Mouse (Mus musculus): ENCODE results near the gene Gm20518.

Gm20518 gene

DNA sequence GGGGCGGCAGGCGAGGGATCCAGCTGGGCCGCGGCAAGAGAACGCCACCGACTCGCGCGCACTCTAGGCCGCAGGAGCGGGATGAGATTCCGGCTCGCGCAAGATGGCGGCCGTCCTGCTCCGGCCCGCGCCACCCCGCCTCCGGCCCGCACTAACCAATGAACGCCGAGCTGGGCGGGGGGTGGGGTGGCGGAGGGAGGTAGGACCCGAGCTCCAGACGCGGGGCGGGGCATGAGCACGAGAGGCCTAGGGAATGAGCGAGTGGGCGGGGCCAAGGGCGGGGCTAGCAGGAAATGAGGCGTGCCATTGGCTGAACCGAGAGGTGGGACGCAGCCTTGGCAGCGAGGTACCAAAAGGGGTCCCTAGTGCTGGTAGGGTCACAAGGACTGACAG is at the start of gene Gm20518:
Gm20518 (minus strand) TSS at position 105 of the 393 bp plus-strand sequence.
- DNase-seq (ENCODE audit: low read depth, low spot score): peak; percentile 97

GRCm38 (mm10) chr16:17939255-17939751 is 47.8 kb upstream of the Gm20518 start:
- no peak for DNase-seq (ENCODE audit: low read depth, low spot score)

GRCm38 (mm10) chr16:17938821-17939220 is 47.4 kb upstream of the Gm20518 start:
- DNase-seq (ENCODE audit: low read depth, low spot score): no peak

- DNase-seq (ENCODE audit: low read depth, low spot score): no peak
Observed at GRCm38 (mm10) chr16:17938187-17938586, 46.7 kb upstream of the Gm20518 start.

- DNase-seq (ENCODE audit: low read depth, low spot score): no peak
Observed at GRCm38 (mm10) chr16:17936776-17937175, 45.3 kb upstream of the Gm20518 start.

DNA sequence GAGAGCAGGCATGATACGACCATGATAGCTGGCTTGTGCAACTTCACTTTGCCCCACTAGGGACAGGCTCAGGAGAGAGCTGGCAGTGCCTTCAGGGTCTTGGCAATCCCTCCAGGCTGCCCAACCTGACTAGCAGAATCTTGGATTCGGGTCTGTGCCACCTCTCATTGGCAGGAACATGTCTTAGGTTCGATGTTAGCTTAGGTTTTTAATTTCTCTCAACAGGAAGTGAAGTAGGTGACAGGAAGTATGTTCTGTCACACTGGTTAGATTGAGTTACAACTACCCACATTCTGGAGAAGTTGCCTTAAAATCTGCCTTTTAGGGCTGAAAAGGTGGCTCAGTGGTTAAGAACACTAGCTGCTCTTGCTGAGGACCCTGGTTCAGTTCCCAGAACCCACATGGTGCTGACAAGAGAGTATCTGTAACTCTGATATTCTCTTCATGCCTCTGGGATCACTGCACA is 43.0 kb upstream of the Gm20518 start:
- no peak for DNase-seq (ENCODE audit: low read depth, low spot score)

- DNase-seq (ENCODE audit: low read depth, low spot score): no peak
Observed at GRCm38 (mm10) chr16:17933594-17934444, 42.3 kb upstream of the Gm20518 start.

- DNase-seq (ENCODE audit: low read depth, low spot score): no peak
Observed at GRCm38 (mm10) chr16:17931906-17932460, 40.5 kb upstream of the Gm20518 start.

DNA sequence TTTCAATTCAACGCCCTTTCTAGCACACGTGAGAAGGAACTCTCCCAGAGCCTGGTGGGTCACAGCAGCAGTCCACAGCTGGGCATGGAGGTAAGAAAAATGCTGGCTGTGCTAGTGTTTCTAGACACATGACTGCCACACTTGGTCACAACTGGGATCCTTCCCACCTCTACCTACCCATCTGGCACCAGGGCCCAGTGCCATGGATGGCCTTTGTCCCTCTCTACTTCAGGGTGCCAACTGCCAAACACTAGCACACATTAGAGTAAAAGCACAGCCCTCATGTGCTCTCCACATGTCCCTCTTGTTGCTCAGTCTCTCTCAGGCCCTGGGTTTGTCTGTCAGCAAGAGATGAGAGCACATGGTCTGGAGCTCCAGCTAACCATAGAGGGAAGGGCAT is 38.2 kb upstream of the Gm20518 start:
- no peak for DNase-seq (ENCODE audit: low read depth, low spot score)

GRCm38 (mm10) chr16:17929211-17929610 is 37.7 kb upstream of the Gm20518 start:
- DNase-seq (ENCODE audit: low read depth, low spot score): no peak

- DNase-seq (ENCODE audit: low read depth, low spot score): no peak
Observed at GRCm38 (mm10) chr16:17928627-17929104, 37.2 kb upstream of the Gm20518 start.

DNA sequence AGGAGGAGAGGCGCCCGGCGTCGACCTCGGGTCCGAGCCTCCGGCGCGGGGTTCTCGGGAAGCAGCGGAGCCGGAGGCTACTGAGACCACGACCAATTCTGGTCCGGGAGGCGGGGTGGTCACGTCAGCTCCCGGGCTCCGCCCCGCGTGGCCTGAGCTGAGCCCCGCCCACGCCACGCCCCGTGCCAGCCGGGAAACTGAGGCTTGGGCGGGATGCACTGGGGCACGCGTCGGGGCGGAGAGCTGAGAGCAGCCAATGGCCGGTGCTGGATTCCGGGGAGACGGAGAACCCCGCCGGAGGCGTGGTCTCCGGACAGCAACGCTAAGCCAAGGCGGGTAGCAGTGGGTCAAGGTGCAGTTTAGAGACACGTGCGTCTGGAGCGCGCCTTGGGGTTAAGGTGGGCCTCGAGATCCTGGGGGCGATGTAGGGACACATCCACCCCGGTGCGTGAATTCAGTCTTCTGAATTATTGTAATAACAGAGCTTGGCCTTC is 36.7 kb upstream of the Gm20518 start, which contains the start of gene Slc25a1:
Slc25a1 (minus strand) TSS at position 133 of the 494 bp plus-strand sequence.
- no peak for DNase-seq (ENCODE audit: low read depth, low spot score)

DNA sequence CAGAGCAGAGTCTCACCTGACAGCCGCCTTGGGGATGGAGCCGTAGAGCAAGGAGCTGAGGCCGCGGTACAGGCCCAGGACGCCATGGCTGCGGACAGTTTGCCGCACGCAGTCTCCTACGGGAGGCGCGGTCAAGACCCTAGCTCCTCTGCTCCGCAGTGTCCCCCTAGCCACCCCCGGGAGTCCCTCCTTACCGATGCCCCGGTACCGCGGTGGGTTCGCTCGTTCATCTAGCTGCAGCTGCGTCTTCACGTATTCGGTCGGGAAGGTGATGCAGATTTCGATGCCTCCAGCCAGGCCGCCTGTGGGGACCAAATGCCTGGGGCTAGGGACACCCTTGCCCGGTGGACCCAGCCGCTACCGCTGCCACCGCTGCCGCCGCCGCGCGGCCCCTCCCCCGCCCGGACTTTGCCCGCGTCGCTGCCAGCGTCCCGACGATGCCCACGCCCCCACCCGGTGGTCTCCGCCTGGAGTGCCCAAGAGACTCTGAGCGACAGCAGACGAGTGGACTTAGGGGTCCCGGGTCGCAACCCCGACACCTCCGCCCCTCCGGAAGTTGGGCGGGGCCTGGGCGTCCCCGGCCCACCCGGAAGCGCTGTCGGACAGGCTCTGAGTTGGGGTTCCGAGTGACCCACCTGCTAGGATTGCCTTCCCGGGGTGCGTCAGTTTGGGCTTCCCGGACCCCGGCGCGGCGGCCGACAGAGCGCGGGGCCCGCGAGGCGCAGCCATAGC is 36.0 kb upstream of the Gm20518 start:
- DNase-seq (ENCODE audit: low read depth, low spot score): no peak

DNA sequence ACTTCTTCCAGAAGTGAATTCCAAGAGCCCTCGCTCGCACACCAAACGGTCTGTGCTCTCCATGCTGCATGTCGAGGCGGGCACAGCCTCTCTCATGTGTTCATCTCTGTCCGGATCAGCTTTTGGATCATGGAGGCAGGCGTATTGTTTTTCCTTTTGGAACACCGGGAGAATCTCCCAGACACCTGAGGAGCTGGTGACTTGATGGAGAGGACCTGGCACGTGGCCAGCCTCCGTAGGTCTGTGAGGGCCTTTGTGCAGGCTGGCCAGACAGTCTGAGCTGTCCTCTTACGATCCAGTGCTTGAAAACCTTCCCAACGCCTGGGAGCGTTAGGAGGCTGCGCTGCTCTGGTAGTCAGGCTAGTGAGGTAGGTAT is 30.7 kb upstream of the Gm20518 start:
- DNase-seq (ENCODE audit: low read depth, low spot score): no peak

GRCm38 (mm10) chr16:17921325-17922162 is 30.1 kb upstream of the Gm20518 start:
- peak; percentile 89 for DNase-seq (ENCODE audit: low read depth, low spot score)

GRCm38 (mm10) chr16:17920586-17920985 is 29.1 kb upstream of the Gm20518 start:
- DNase-seq (ENCODE audit: low read depth, low spot score): peak; percentile 76

GRCm38 (mm10) chr16:17914307-17915249 is 23.1 kb upstream of the Gm20518 start, which contains the start of gene Gsc2:
Gene Gsc2, minus strand, starts transcription at chr16:17915059.
- DNase-seq (ENCODE audit: low read depth, low spot score): no peak

DNA sequence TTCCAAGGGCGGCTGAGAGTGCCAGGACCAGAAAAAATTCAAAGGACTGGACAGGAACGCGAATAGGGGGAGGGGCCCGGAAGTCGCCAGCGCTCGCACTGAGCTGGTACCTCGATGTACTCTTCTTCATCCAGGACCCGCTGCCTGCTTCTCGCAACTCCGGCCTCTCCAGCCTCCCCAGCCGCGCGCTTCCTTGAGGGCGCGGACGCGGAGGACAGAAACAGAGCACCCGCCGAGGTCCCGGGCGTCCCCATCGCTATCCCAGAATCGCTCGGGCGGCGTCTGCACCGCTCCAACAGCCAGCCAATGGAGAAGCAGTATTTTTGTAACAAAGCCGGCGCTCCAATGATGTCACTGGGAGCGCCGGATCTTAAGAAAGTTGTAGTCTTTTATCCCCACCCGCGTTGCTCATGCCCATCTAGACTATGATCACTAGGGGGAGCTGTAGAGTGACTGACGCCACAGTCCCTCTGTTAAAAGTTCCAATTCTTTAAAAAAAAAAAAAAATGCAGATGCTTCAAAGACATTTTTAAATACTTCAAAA is 19.7 kb upstream of the Gm20518 start, which contains the start of gene Ess2:
Ess2 (minus strand) TSS at position 297 of the 544 bp plus-strand sequence.
- peak; percentile 91 for DNase-seq (ENCODE audit: low read depth, low spot score)

- no peak for DNase-seq (ENCODE audit: low read depth, low spot score)
Observed at GRCm38 (mm10) chr16:17898462-17898861, 7.0 kb upstream of the Gm20518 start, which contains the start of the genes Dgcr2 and Tssk2. Gene Dgcr2, minus strand, starts transcription at chr16:17898562. Gene Tssk2, plus strand, starts transcription at chr16:17898637.
